Mouse (Mus musculus) CD4-positive, CD25-positive, alpha-beta regulatory T cell (primary cell): ENCODE measurements around the gene Gm44965. TPM values are rescaled to one million over a fixed set of nuclear protein-coding genes. Genes with fewer than 3 reads are reported as not detected.

ENCODE experiments used
- polyA plus RNA-seq: library from polyadenylated mRNA; unstranded; fragments of 100-300 nt; shearing (Covaris generic); gene quantifications from one replicate; pipeline ENCODE4 v1.2.1, GENCODE M21; 2017

Gene Gm44965
- polyA plus RNA-seq: not detected

DNA sequence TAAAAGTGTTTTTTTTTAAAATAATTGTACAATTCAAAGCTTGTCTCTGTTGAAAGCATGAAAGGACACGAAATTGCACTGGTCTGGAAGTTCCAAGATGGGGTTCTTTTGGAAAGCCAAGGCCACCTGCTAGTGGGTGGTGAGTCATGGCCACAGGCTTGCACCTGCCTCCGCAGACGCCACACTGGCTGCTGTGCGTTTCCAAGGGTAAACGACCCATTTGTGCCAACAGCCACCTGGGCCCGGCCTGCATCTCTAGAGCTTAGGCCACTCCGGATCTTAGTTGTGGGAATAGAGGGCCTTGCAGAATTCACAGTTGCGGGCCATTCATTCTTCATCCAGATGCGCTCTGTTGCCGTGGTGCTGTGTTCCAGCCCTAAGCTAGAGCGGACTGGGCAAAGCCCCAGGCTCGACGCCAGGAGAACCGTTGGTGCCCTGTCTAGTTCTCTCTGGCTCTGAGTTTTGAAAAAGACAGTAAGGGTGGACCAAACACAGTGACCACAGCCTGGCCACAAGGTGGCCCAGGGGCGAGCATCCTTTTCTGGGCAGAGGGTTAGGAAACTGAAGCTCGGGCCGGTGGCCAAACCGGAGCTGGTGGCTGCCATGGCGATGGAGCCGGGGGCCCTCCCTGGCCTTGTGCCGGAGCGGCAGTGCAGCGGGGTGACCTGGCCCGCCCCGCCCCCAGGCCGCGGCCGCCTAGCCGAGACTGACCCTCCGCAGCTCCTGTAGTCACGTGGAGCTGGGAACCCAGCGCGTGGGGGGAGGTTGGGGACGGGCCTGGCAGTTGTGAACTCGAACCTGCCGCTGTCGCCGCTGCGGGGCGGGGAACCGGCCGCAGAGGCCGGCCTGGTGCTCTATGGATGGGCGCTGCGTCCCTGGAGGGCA lies at the start of gene Gm44965, which contains the start of gene Repin1:
Gm44965 (plus strand) TSS at position 784 of the 885 bp plus-strand sequence.
Repin1 (plus strand) TSS at position 726 of the 885 bp plus-strand sequence.

DNA sequence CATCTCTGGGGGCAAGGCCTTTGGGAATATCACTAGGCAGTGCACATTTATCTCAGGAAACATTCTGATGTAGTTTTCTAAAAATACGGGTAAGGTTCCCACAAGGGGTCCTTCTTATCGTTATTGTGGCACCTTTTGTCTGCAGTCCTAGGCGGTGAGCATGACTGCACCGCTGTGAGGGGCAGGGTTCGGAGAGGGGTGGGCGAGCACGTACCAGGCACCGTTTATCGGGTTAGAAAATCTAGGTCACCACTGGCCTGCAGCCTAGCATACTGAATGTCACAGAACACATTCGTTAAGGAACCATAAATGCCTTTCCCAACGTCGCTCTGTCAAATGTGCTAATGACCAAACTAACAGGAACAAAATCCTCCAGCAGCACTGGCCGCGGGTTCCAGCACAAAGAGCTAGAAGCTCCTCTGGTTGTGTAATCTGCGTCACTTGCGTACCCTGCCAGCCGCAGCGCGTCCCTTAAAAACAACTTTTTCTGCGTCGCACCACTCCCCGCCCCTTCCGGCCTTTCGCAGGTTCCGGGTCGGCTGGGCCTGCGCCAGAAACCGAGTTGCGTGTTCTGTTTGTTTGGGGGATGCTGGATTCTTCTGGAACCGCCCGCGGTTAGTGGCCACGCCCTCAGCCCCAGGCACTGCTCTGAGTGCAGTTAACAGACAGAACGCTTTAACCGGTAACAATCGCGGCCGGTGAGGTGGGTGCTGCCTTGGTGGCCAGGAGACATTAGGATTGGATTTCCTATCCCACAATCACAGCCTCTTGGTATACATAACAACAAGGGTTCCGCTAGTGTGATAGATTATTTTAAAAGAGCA lies 39.2 kb upstream of the Gm44965 start, which contains the start of gene Lrrc61:
Lrrc61 (plus strand) TSS at position 517 of the 824 bp plus-strand sequence.

DNA sequence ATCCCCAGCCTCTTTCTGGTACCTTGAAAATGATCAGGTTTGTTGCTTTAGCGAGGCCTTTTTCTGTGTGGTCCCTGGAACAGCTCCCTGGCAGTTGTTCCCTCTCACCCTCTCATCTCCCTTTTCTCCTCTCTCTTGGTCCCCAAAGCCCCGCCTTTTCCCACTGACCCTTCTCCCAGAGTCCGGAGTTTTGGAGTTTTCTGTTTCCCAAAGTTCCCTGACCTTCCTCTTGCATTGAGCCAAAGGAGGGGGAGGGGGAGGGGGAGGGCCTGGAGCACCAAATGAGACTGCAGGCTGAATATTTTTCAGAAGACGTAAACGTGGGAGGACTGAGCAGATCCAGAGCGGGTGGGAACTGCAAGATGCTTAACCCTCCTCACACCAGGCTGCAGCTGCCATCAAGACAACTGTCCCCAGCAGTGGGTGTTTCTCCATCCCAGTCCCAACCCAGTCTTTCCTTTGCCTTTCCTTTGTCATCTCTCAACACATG lies 21.1 kb upstream of the Gm44965 start, which contains the start of gene Rarres2:
Rarres2 (minus strand) TSS at position 218 of the 490 bp plus-strand sequence.

DNA sequence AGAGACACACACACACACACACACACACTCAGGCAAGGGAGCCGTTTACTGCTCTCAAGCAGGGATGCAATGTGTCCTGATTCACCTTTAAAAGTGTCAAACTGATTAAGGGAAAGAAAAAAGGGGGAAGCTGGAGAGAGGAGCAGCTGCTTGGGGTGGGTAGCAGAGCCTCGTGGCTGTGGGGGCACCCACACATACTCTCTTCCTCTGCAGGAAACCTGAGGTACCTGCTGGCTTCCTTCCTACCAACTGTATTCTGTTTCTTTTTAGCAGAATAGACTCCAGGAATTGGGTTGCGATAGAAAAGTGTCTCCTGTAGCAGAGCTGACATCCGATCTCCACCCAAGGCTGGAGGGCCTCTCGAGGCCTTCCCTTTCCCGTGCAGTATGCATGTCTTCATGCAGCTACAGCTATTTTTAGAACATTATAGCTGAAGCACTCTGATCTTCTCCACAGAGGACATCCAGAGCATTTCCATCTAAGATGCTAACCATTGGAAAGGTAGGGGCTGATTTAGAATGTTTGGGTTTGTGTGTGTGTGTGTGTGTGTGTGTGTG lies 4.5 kb upstream of the Gm44965 start, which contains the start of gene Gm45021:
Gm45021 (plus strand) TSS at position 417 of the 557 bp plus-strand sequence.

DNA sequence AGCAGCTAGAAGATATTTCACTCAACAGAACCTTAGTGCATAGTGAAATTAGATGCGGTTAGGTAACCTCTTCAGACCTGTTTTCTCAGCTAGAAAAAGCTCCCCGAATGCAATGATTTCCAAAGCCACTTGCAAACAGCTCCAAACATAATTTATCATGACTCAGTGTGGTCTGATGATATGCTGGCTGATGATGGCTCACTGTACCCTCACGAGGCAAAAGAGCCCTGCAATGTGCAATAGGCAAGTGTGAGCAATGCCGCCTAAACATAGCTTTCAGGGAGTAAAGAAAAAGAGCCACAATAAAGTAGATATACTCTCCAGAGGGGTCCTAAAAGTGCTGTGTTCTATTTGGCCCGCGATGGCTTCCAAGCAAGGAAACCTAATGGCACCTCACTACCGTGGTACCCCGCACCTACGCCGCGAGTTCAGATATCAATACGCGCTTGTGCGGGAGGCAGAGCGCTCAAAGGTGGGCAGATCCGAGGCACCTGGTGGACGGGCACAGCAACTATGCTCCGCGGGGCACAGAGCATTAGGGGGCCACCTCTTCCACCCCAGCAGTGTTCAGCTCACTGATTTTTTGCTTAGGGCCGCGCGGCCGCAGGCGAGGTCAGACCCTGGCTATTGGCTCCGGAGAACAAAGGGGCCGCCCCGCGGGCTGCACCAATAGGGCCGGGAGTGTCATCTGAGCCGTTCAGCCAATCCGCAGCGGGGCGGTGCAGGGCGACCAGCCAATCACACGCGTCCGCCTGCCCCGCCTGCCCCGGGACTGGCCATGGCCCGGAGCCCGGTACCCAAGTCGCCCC lies 7.7 kb downstream of the Gm44965 start, which contains the start of gene Zfp775:
Zfp775 (plus strand) TSS at position 793 of the 809 bp plus-strand sequence.

DNA sequence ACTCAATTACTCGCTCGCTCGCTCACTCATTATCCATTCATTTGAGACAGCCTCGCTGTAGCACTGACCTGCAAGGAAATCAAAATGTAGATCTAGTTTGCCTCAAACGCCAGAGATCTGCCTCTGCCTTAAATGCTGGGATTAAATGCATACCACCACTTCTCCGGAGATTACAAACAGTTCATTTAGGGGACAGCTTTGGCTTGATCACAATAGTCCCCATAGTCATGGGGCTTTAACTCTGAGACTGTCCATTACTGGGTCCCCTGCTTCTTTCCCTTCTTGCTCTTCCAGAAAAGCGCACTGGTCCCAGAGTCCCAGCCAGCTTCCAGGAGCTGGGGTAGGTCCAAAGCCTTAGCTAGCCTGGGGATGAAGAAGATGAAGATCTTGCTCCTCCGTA lies 32.7 kb downstream of the Gm44965 start, which contains the start of gene AI854703:
AI854703 (plus strand) TSS at position 301 of the 400 bp plus-strand sequence.

DNA sequence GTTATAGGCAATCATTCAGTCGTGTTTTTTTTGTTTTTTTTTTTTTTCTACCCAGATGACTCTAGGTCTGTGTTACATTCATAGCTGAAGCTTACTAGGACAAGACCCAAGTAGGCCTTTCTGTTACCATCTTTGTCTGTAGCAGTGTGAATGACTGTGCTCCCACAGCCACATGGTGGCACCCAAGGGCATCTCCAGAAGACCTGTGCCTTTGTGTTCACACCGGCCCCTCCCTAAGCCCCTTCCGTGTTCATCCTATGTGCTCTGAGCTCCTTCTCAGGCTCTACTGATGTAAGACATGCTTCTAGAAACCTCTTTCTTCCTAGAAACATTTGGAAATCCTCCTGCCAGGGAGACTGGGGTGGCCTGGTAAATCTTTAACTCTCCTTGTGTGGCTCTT lies 53.3 kb downstream of the Gm44965 start, which contains the start of gene Gimap8:
Gimap8 (plus strand) TSS at position 240 of the 400 bp plus-strand sequence.

Other genes starting within 250 kb of the Gm44965 start
- 26.2 TPM for gene Krba1, start 198.4 kb upstream of the Gm44965 start, polyA plus RNA-seq
- gene Zfp467, start 148.1 kb upstream of the Gm44965 start, polyA plus RNA-seq: 32.5 TPM
- 0.23 TPM for gene Sspo, start 145.7 kb upstream of the Gm44965 start, polyA plus RNA-seq
- 0.24 TPM for gene Atp6v0e2, start 56.3 kb upstream of the Gm44965 start, polyA plus RNA-seq
- gene Lrrc61, start 39.1 kb upstream of the Gm44965 start, polyA plus RNA-seq: 44.5 TPM
- gene Rarres2, start 21.2 kb upstream of the Gm44965 start, polyA plus RNA-seq: 0.17 TPM
- not detected for gene Gm45021, start 4.3 kb upstream of the Gm44965 start, polyA plus RNA-seq
- gene Repin1, start 58 bp upstream of the Gm44965 start, polyA plus RNA-seq: 2.7 TPM
- gene Zfp775, start 8.1 kb downstream of the Gm44965 start, polyA plus RNA-seq: 9.4 TPM
- 4.3 TPM for gene AI854703, start 32.8 kb downstream of the Gm44965 start, polyA plus RNA-seq
- gene Gimap8, start 53.3 kb downstream of the Gm44965 start, polyA plus RNA-seq: 154 TPM
- 297 TPM for gene Gimap9, start 82.2 kb downstream of the Gm44965 start, polyA plus RNA-seq
- gene Gimap4, start 90.6 kb downstream of the Gm44965 start, polyA plus RNA-seq: 1,429 TPM
- gene Gimap6, start 114.3 kb downstream of the Gm44965 start, polyA plus RNA-seq: 921 TPM
- gene Gm28053, start 124.7 kb downstream of the Gm44965 start, polyA plus RNA-seq: 25.5 TPM
- 299 TPM for gene Gimap7, start 124.7 kb downstream of the Gm44965 start, polyA plus RNA-seq
- 563 TPM for gene Gimap1, start 145.1 kb downstream of the Gm44965 start, polyA plus RNA-seq
- 207 TPM for gene Gimap5, start 152.3 kb downstream of the Gm44965 start, polyA plus RNA-seq
- 2,001 TPM for gene Gimap3, start 176.9 kb downstream of the Gm44965 start, polyA plus RNA-seq
- 5.5 TPM for gene Tmem176a, start 247.0 kb downstream of the Gm44965 start, polyA plus RNA-seq
- 8.6 TPM for gene Tmem176b, start 247.6 kb downstream of the Gm44965 start, polyA plus RNA-seq